Mouse (Mus musculus) kidney, postnatal 36 days (tissue): ENCODE data around the gene Gm18336.
A peak's percentile ranks its signal among the peaks of the same experiment; 100 is the strongest.
"Not testable (repeated sequence)": the region's sequence is repeated elsewhere in the genome, so short reads cannot be mapped to it uniquely, and the experiment has no call there.

ENCODE experiments used
- DNase-seq, 2 experiments: peaks; one replicate each; pipeline ENCODE4 v3.0.0; 2021 to 2022; ENCODE audit warnings: mixed read lengths in 2 of 2

Gm18336 gene

DNA sequence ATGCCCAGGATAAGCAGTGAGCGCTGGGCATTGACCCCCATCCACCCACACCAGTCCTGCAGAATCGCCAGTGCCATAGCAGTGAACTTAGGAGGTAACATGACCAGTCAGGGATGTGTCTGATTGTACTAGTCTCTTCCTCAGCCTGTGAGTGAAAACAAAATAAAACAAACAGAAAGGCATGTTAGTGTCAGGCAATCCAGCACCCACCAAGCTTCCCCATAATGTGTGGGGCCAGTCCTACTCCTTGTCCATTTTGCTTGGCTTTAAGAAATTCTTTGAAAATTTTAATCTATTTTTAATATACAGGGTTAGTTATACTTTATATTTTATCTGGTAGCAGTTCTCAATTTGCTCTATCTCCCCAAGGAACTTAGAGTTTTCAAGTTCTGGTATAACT lies at the start of gene Gm18336:
Gene Gm18336, minus strand, starts transcription at position 101 of the 400 bp plus-strand sequence.
- DNase-seq: not testable (repeated sequence)

DNA sequence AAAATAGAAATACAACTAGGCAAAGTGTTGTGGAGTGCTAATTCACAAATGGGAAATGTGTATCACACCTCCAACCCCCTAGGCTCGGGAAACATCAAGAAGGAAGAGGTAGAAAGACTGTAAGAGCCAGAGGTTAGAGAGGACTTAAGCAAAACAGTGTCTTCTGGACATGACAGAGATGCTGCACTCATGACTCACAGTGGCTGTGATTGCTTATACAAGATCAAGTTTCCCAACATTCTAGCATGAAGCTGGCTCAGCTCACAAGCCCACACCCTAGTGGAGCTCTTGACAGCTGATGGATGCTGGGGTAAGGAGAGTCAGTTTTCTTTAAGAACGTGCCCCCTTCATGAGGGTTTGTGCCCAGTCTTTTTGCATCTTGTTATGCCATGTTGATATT lies 42.9 kb upstream of the Gm18336 start:
- no peak for DNase-seq

DNA sequence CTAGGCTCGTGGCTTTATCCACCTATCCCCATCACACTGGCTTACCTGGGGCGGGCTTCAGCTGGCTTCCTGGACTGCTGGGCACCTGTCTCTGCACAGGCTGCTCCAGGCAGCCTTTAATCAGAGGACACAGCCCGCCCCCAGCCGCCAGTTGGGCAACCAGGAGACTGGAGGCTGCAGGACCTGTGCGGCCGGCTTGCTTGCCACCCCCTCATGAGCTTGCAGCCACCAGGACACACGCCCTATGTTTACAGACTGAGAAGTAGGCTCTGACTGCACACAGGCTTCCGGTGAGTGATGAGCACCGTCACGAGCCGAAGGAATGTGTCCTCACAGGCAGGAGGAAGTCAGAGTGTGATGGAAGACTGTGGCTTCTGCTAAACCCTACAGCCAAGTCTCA lies 36.7 kb upstream of the Gm18336 start, which contains the start of gene Trex2:
Gene Trex2, minus strand, starts transcription at position 93 of the 400 bp plus-strand sequence.
- DNase-seq: no peak

DNA sequence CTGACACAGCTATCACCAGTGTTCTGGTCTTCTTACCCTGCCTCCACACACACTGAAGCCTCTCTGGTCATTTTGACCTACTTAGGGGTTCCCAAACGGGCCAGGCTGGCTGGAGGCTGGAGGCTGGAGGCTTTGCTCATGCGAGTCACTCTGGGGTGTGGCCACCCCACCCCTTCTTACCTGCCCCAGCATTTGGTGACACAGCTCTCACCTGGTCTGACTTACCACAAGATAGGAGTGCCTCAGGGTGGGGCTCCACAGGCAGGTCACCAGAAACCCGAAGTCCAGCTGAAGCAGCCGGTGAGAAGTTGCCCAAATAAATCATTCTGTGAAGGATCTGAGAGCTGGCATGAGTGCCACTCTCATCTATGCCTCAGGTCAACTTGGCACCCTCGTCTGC lies 34.3 kb upstream of the Gm18336 start:
- no peak for DNase-seq

DNA sequence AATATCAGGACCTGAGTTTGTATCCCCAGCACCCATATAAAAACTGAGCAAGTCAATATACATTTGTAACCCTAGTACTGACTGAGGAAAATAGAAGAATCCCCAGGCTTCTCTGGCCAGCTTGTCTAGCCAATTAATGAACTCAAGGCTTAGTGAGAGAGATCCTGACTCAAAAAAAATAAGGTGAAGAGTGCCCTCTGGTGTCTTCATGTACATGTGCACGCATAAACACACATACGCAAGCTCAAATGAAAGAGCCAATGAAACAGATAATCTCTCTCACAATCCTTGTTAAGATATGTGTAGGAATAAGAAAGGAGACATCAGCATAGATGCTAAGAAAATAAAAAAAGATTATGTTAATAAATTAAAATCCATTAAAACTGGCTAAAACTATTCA lies 31.5 kb upstream of the Gm18336 start:
- peak; percentile 7 to 16 for DNase-seq

DNA sequence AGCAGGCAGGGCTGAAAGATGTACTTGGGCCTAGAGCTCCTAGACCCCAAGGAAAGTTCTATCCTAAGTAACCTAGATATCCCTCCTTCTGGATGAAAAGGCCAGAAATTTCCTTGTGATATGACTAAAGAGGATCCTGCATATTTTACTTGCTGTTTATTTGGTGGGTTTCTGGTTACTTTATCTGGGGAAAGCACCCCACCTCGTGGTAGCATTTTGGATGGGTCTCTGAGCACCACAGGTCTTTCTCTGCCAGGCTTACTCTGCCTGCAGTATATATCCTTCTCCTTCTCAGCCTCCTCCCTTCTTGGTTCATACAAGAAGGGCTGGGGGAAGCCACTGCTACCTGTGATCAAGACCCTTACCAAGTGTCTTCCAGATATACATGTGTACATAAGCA lies 14.2 kb upstream of the Gm18336 start:
- DNase-seq: no peak

DNA sequence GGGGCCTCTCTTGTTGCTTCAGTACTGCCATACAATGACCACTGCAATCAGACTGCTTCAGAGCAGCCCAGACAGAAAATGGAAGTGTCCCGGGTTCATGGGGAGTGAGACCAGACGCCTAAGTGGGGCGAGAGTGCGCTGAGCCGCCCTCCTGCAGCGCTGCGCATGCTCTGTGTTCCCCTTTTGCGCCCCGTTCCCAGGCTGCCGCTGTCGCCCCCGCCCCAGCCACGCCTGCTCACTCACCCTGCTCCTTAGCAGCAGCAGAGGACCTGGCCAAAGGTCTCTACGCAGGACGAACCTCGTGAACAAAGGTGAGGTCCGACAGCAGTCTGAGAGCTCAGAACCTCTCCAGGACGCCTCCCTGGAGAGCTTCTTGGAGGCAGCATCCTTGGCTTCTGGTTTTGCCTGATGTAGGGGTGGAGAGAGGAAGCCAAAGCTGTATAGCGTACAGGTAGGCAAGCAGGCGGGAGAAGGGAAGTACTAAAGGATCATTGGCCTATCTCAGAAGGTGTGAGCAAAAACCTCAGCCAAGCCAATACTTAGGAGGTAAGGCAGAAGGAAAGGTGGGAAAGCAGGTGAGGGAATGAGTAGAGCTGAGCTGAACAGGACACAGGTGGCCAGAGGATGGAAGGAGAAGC lies 12.5 kb upstream of the Gm18336 start, which contains the start of gene Zfp92:
Gene Zfp92, plus strand, starts transcription at position 217 of the 638 bp plus-strand sequence.
- peak; percentile 3 to 49 for DNase-seq

DNA sequence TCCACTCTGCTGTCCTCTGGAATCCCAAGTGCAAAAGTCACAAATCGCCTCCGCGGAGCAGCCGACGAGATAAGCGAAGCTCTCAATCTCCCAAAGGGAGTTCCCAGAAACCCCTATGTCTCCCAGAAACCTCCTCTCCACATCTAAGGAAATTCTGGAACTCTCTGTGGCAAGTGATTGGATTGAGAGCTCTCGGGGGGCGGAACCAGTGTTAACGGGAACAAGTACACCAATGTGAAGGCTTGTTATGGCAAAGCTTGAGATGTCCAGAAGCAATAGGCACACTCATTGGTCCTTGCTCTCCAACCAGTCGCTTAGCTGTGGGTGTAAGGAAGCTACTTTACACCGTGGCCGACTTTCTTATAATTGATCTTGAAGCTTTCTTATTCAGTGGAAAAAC lies 3.1 kb upstream of the Gm18336 start:
- no peak for DNase-seq

DNA sequence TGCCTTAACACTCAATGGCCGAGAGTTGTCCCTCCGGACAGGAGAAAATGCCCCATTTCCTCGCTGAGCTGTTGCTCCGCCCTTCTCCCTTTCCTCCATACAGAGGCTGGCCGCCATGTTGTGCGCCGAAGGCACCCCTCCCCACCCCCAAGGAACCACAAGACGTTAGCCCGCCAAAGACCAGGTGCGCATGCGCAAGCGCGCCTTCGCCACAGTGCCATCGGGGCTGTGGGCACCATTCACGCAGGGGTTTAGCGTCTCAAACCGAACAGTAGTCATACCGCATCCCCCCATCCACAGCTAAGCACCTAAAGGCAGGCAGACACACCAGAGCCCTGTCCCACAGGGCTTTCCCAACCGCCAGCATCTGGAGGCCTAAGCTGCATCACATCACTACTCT lies 2.4 kb upstream of the Gm18336 start:
- no peak for DNase-seq

DNA sequence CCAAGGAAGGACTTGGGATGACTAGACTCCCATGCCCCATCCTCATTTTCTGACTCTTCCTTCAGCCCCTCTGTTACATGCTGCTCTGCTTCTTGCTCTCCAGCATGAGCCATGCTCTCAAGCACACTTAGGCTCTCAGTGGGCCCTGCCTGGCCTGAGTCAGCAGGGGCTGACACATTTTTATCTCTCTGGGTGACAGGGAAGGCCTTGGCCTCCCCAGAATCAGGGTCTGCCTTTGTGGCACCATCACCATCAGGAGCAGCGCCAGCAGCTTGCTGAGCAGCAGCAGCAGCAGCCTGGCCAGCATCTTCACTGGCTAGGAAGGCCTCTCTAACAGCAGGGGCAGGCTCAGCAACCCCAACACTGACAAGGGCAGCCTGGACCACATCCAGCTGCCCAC lies 2.1 kb downstream of the Gm18336 start:
- no peak for DNase-seq

DNA sequence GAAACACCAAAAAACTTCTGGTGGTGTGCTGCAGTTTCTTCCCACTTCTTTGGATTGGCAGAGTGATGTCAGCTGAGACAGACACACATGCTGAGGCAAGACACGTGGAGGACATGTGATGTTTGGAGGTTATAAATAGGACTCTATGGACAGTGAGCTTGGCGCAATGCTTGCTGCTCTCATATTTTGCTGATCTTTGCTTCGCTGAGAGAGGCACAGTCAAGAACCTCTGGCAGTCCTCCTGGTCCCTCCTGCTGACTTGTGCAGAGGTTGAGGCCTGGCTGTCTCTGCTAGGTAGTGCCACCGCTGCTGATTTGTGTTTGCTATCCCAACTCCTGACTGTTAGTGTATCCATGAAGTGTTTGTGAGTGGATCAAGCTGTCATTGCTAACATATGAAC lies 7.1 kb downstream of the Gm18336 start:
- DNase-seq: no peak

DNA sequence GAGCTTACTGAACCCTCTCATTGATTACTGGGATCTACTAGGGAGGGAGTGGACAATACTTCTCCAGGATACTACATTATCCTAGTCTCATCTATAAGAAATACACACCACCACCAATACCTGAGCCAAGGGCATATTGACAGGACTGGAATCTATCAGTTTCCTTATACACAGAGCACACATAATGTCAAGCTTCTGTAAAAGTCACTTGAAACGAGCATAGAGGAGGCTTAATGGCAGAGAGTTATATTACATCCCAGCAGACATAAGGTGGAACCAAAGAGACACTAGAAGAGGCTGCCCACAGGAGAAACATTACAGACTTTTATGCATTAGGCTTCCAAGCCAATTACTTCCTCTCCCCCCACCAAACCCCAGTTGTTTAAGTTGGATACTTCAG lies 13.6 kb downstream of the Gm18336 start:
- DNase-seq: no peak

DNA sequence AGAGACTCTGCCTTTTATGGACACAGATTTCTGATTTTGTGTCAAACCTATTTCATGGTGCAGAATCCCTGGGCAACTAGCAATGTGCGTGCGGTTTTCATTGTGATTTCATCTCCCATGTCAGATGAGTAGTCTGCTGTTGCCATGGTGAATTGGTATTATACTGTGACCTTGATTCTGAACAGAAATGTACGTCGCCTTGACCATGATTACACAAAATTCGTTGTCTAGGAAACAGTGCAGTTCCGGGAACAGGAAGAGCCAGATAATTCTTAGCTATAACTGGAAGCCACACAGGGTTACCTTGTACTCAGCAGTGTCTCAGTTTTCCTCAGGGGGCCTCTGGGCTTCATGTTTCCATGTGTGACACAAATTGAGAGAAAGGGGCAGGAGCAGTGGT lies 14.1 kb downstream of the Gm18336 start:
- DNase-seq: no peak

DNA sequence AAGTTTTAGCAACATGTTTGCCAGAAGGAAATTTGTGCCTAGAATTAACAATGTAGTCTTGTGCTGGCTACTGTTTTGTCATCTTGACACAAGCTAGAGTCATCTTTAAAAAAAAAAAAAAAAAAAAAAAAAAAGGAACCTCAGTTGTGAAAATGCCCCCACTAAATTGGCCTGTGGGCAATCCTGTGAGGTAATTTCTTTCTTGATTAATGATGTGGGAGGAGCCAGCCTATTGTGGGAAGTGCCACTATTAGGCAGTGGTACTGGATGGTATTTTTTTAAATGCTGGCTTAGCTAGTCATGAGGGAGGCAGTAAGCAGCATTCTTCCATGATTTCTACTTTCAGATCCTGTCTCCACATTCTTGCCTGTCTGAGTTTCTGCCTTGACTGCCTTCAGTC lies 35.2 kb downstream of the Gm18336 start:
- no peak for DNase-seq

DNA sequence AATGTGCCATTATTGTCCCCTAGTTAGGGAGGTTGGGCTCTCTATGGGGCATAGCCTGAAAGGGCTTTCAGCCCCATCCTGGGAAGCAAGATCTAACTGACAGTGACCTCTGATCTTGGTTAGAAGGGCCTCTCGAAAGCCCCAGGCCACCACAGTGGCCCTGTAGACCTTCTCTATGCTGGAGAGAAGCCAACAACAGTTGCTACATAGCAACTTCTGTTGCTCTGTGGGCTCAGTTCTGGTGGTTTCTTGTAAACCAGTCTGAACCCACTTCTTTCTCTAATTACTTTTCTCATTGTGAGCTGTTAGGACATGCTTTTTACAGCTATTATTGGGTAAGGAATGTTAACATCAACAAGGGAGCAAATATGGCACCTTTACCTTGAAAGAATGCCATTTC lies 41.8 kb downstream of the Gm18336 start:
- DNase-seq: no peak

DNA sequence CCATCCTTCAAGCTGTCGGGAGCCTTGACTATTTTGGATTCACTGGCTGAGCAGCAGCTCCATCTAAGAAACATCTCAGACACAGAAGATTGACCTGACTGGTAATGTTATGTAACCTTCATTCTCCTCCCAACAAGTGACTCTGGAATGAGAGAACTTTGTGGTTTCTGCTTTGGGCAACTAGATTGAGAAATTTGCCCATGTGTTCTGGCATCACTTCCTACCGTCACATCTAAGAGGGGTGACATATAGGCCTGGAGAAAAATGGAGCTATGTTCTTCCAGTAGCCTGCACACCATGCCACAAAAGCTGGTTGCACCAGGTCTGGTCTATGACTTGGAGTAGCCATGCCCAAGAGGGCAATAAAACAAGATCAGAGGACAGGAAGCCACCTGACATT lies 42.4 kb downstream of the Gm18336 start:
- DNase-seq: no peak
